Mouse (Mus musculus) CH12.LX (cell line): ENCODE data around the gene Nt5m.

Experiments used
- CHD2 ChIP-seq: IDR thresholded peaks from 2 replicates; pipeline ENCODE4 v1.6.1; 2011; ENCODE audit warnings: low read length, improper control_type of control experiment
- CTCF ChIP-seq, 2 experiments: IDR thresholded peaks in 1 of 2; conservative IDR thresholded peaks in 1 of 2; 2 replicates each; pipeline ENCODE4 v1.5.1; 2011 to 2012; ENCODE audit warnings: low read depth in 2 of 2, low read length in 2 of 2, improper control_type of control experiment in 1 of 2, inconsistent platforms in 1 of 2, mild to moderate bottlenecking in 1 of 2, moderate library complexity in 1 of 2
- JUND ChIP-seq: conservative IDR thresholded peaks from 2 replicates; pipeline ENCODE4 v1.6.1; 2011; ENCODE audit warnings: low read depth, low read length, improper control_type of control experiment
- KAT2A ChIP-seq: IDR thresholded peaks from 2 replicates; pipeline ENCODE4 v1.6.1; 2012; ENCODE audit warnings: low read length, improper control_type of control experiment, inconsistent platforms; ENCODE audit not compliant: insufficient replicate concordance
- MAFK ChIP-seq: IDR thresholded peaks from 2 replicates; pipeline ENCODE4 v1.6.1; 2011; ENCODE audit warnings: low read length, improper control_type of control experiment; ENCODE audit not compliant: insufficient replicate concordance
- POLR2A ChIP-seq: IDR thresholded peaks from 2 replicates; pipeline ENCODE4 v1.6.1; 2011; ENCODE audit warnings: low read depth, mild to moderate bottlenecking, improper control_type of control experiment, low read length
- RCOR1 ChIP-seq: conservative IDR thresholded peaks from 2 replicates; pipeline ENCODE4 v1.6.1; 2012; ENCODE audit warnings: low read depth, mild to moderate bottlenecking, inconsistent platforms, low read length, improper control_type of control experiment
- SMC3 ChIP-seq: IDR thresholded peaks from 2 replicates; pipeline ENCODE4 v1.6.1; 2011; ENCODE audit warnings: low read depth, low read length, improper control_type of control experiment
- ZMIZ1 ChIP-seq: IDR thresholded peaks from 2 replicates; pipeline ENCODE4 v1.6.1; 2012; ENCODE audit warnings: low read depth, mild to moderate bottlenecking, inconsistent platforms, low read length, improper control_type of control experiment

DNA sequence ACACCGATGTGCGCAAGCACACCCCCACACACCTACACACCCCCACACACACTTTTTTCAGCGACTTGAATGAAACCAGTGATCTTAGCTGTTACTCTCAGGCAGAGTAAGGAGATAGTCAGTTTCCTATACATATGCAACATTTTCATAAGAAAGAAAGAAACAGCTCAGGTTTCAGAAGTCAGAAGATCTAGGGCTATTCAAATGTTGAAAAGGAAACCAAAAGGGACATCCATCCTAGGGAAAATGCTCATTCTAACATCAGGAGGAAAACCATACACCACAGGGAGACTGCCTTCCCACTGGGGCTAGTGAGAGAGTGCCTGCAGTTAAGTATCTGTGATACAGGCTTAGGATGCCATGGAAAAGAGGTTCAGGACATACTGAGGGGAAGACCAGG, 17.6 kb upstream of the Nt5m start:
- no peak for TF ChIP-seq POLR2A
- no peak for TF ChIP-seq CTCF (conservative IDR thresholded peaks at IDR 0.05 in 1 of 2, IDR thresholded peaks at IDR 0.05 in 1 of 2; ENCODE audit: low read depth in 2 of 2, low read length in 2 of 2)
- no peak for TF ChIP-seq SMC3
- no peak for TF ChIP-seq RCOR1
- no peak for TF ChIP-seq JUND
- TF ChIP-seq MAFK: no peak
- TF ChIP-seq CHD2: no peak
- TF ChIP-seq ZMIZ1: no peak
- TF ChIP-seq KAT2A: no peak
